17 mouse cellular contexts compared by ENCODE assay signal in genomic region chr9:101446316-101446715, GRCm38 (mm10).
DNase-seq lines count a peak whose midpoint lies in the region; ATAC-seq and TF ChIP-seq lines count a peak whose summit lies in the region.
"Had no signal": no experiment of that assay in that cellular context is flagged by ENCODE, and none has a peak within 500 bp of the region (broad histone marks: within the 10 kb centered on the region; RNA-seq: fewer than 3 reads in every experiment).

No protein-coding gene starts in this region.

- 74% methylated on average over 2 of the region's 2 CpGs for WGBS in forebrain, embryonic 14.5 days
- 93% methylated on average over 2 of the region's 2 CpGs for WGBS in forebrain, embryonic 10.5 days

- intact Hi-C loops in heart, postnatal 14 days (cut with DNase I): no loop called here

- no peak for TF ChIP-seq CTCF in layer of hippocampus, adult 2 months (conservative IDR thresholded peaks at IDR 0.05)
- TF ChIP-seq CTCF in brain, embryonic 14.5 days (IDR thresholded peaks at IDR 0.05; ENCODE audit: borderline replicate concordance, extremely low read depth, insufficient read depth, insufficient read length): no peak

- no peaks in the 10 kb centered on the region for H3K9me3 ChIP-seq in forebrain, embryonic 14.5 days (replicated peaks; ENCODE audit: control insufficient read depth, low read length)
- H3K9me3 ChIP-seq in forebrain, embryonic 10.5 days: no peaks in the 10 kb centered on the region
- H3K9me3 ChIP-seq: limb, embryonic 12.5 days; liver, embryonic 13.5 days; lung, embryonic 15.5 days; midbrain, embryonic 12.5 days had no signal

- no peak for DNase-seq in forebrain, embryonic 14.5 days (ENCODE audit: low spot score)
- DNase-seq in forebrain, embryonic 10.5 days (ENCODE audit: extremely low spot score, low spot score): no peak
- DNase-seq in layer of hippocampus, adult 2 months (ENCODE audit: low spot score in 2 of 2): no peak
- no peak for DNase-seq in layer of hippocampus, adult 11-12 months (ENCODE audit: low spot score)
- peak; percentile 25 for DNase-seq in brain, embryonic 14.5 days (ENCODE audit: low read depth)
- DNase-seq in heart, postnatal 14 days: peak; percentile 18 to 33
- no peak for DNase-seq in T-cell, adult 2 months (ENCODE audit: low spot score)
- DNase-seq in ovary, postnatal 36 days (ENCODE audit: low spot score): no peak
- DNase-seq: gastrocnemius, postnatal 36 days; kidney, adult 18-20 months; liver, embryonic 13.5 days; thymus, adult 2 months had no signal

- H3K27ac ChIP-seq in forebrain, embryonic 14.5 days (ENCODE audit: low read depth, low read length): no peak overlapping the region
- H3K27ac ChIP-seq in forebrain, embryonic 10.5 days: no peak overlapping the region
- H3K27ac ChIP-seq in layer of hippocampus, adult 2 months: peak overlapping the region; percentile 76
- H3K27ac ChIP-seq: limb, embryonic 12.5 days; liver, embryonic 13.5 days; lung, embryonic 15.5 days; macrophage; midbrain, embryonic 12.5 days had no signal

- TF ChIP-seq POLR2A in brain, embryonic 14.5 days (IDR thresholded peaks at IDR 0.05; ENCODE audit: borderline replicate concordance, extremely low read depth, insufficient read depth, insufficient read length, poor library complexity, severe bottlenecking): no peak

- no peak overlapping the region for H3K4me3 ChIP-seq in forebrain, embryonic 14.5 days (ENCODE audit: low read depth, low read length)
- H3K4me3 ChIP-seq in forebrain, embryonic 10.5 days: no peak overlapping the region
- no peak overlapping the region for H3K4me3 ChIP-seq in layer of hippocampus, adult 2 months
- H3K4me3 ChIP-seq: limb, embryonic 12.5 days; liver, embryonic 13.5 days; lung, embryonic 15.5 days; midbrain, embryonic 12.5 days had no signal

- no peaks in the 10 kb centered on the region for H3K36me3 ChIP-seq in forebrain, embryonic 14.5 days (ENCODE audit: control insufficient read depth, insufficient read depth, low read length)
- no peaks in the 10 kb centered on the region for H3K36me3 ChIP-seq in forebrain, embryonic 10.5 days (replicated peaks)
- H3K36me3 ChIP-seq: limb, embryonic 12.5 days; liver, embryonic 13.5 days; lung, embryonic 15.5 days; midbrain, embryonic 12.5 days had no signal

- H3K27me3 ChIP-seq in forebrain, embryonic 14.5 days (replicated peaks; ENCODE audit: control insufficient read depth, insufficient read depth, low read length): no peaks in the 10 kb centered on the region
- no peaks in the 10 kb centered on the region for H3K27me3 ChIP-seq in forebrain, embryonic 10.5 days (ENCODE audit: poor library complexity, severe bottlenecking)
- H3K27me3 ChIP-seq: CH12.LX; limb, embryonic 12.5 days; liver, embryonic 13.5 days; lung, embryonic 15.5 days; midbrain, embryonic 12.5 days had no signal

- ATAC-seq in forebrain, embryonic 14.5 days: peak; percentile 12; the same call in 1 of the 2 replicates

- no peaks in the 10 kb centered on the region for H3K4me1 ChIP-seq in forebrain, embryonic 14.5 days (ENCODE audit: control insufficient read depth, insufficient read depth, low read length)
- no peaks in the 10 kb centered on the region for H3K4me1 ChIP-seq in forebrain, embryonic 10.5 days
- H3K4me1 ChIP-seq: limb, embryonic 12.5 days; liver, embryonic 13.5 days; lung, embryonic 15.5 days; midbrain, embryonic 12.5 days had no signal

- H3K4me2 ChIP-seq in forebrain, embryonic 14.5 days (ENCODE audit: low read length): no peak overlapping the region
- H3K4me2 ChIP-seq: limb, embryonic 12.5 days; liver, embryonic 13.5 days; lung, embryonic 15.5 days; midbrain, embryonic 12.5 days had no signal

- no peak overlapping the region for H3K9ac ChIP-seq in forebrain, embryonic 14.5 days (ENCODE audit: low read length)
- H3K9ac ChIP-seq: limb, embryonic 12.5 days; liver, embryonic 13.5 days; lung, embryonic 15.5 days; midbrain, embryonic 12.5 days had no signal

Comparison
In these comparisons a context has a peak if more than half of its experiments do, and no peak if none do; other contexts are left out.
1. DNase-seq: peak in brain, embryonic 14.5 days (single experiment) and heart, postnatal 14 days (2 of 2); none in forebrain, embryonic 14.5 days (single experiment), forebrain, embryonic 10.5 days (single experiment), layer of hippocampus, adult 2 months (0 of 2), layer of hippocampus, adult 11-12 months (single experiment), T-cell, adult 2 months (single experiment) and ovary, postnatal 36 days (single experiment).